Mouse (Mus musculus): ENCODE results near the gene Mroh8. TPM values are rescaled to one million over a fixed set of nuclear protein-coding genes. Genes with fewer than 3 reads are reported as not detected.

The Mroh8 gene
- polyA plus RNA-seq, 1 experiment, result 1.1 TPM

DNA sequence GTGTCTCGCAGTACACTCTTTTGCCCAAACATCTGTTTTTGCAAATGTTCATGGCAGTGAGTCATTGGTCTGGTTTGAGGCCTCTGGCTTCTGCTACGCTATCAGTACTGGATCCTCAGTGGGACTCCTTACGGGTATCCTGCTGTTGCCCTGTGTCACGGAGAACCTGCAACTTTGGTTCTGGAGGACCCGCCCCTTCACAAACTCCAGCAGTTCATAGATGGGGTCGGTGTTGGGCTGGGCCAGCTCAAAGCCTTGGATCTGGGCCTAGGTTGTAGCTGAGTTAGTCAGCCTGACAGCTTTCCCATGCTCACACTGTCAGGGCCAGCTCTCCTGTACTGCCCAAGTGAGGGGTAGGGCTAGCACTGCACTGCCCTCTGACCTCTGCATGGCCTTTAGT lies 20.7 kb upstream of the Mroh8 start:
- TF ChIP-seq POLR2A (IDR thresholded peaks at IDR 0.05; ENCODE audit: control insufficient read depth, extremely low read depth, insufficient read depth, low read length, poor library complexity) (no peak), CTCF (IDR thresholded peaks at IDR 0.05; ENCODE audit: borderline replicate concordance, control insufficient read depth, extremely low read depth, insufficient read depth, low read length, poor library complexity) (no peak)
- peaks cover 74% of the 10 kb centered on the region for H3K36me3 ChIP-seq (ENCODE audit: control insufficient read depth, insufficient read depth, low read length)
- no peak overlapping the region for H3K4me3 ChIP-seq (ENCODE audit: control insufficient read depth, insufficient read depth, low read length)
- no peak overlapping the region for H3K27ac ChIP-seq (ENCODE audit: control insufficient read depth, insufficient read depth, low read length)
- 96% methylated on average over 6 of the region's 6 CpGs for WGBS
- no peaks in the 10 kb centered on the region for H3K27me3 ChIP-seq (ENCODE audit: control insufficient read depth, insufficient read depth, low read length)
- no peaks in the 10 kb centered on the region for H3K4me1 ChIP-seq (replicated peaks; ENCODE audit: control insufficient read depth, insufficient read depth, low read length)
- no peak for DNase-seq

DNA sequence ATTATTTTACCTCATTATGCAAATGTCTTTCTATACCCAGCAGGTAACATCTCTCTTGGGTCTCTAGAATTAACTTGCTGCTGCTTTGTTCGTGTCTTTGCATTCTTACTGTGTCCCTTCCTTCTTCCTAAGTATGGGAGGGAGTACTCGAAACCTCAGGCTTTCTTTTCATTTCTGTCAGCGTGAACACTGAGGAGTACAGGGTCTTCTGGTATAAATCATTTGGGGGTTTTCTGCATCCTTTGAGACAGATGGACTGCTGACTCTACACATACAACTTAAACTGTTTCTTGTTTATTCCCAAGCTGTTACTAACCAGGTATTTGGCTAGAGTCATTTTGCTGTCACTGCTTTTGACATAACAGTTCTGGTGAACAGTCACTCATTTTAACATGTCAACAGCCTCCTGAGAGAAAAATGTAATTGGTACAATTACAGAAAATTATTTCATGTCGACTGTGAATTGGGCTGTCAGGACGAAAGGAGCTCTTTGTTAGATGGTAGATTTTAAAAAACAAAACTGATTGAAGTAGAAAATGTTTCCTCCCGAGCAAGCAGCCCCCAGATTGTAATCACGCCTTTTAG lies 16.8 kb upstream of the Mroh8 start:
- WGBS, result 93% methylated on average over 7 of the region's 7 CpGs
- no peak overlapping the region for H3K27ac ChIP-seq (ENCODE audit: control insufficient read depth, insufficient read depth, low read length)
- peaks cover 73% of the 10 kb centered on the region for H3K36me3 ChIP-seq (ENCODE audit: control insufficient read depth, insufficient read depth, low read length)
- no peak for TF ChIP-seq POLR2A (IDR thresholded peaks at IDR 0.05; ENCODE audit: control insufficient read depth, extremely low read depth, insufficient read depth, low read length, poor library complexity)
- TF ChIP-seq CTCF (IDR thresholded peaks at IDR 0.05; ENCODE audit: borderline replicate concordance, control insufficient read depth, extremely low read depth, insufficient read depth, low read length, poor library complexity), result no peak
- no peak overlapping the region for H3K4me3 ChIP-seq (ENCODE audit: control insufficient read depth, insufficient read depth, low read length)
- no peak for DNase-seq
- no peaks in the 10 kb centered on the region for H3K27me3 ChIP-seq (ENCODE audit: control insufficient read depth, insufficient read depth, low read length)
- no peaks in the 10 kb centered on the region for H3K4me1 ChIP-seq (replicated peaks; ENCODE audit: control insufficient read depth, insufficient read depth, low read length)

DNA sequence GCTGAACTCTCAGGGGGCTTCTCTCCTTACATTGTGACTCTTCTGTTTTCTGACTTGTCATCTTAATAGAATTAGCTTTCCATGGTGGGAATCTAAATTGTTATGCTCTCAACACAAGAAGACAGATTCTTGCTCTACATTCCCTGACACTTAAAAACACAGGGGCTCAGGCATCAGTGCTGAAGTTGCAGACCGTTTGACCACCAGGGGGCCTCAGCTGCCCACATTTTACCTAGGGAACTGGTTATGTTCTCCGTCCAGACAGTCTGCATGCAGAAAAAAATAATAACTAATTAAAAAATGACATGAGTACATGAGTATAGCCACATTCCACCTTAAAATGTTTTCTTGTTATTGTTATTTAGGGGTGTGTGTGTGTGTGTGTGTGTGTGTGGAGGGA lies 12.7 kb upstream of the Mroh8 start:
- H3K27ac ChIP-seq (ENCODE audit: control insufficient read depth, insufficient read depth, low read length), result no peak overlapping the region
- 29% methylated on average over 2 of the region's 2 CpGs for WGBS
- H3K36me3 ChIP-seq (ENCODE audit: control insufficient read depth, insufficient read depth, low read length), result peaks cover 53% of the 10 kb centered on the region
- H3K4me3 ChIP-seq (ENCODE audit: control insufficient read depth, insufficient read depth, low read length), result no peak overlapping the region
- H3K27me3 ChIP-seq (ENCODE audit: control insufficient read depth, insufficient read depth, low read length), result no peaks in the 10 kb centered on the region
- no peak for TF ChIP-seq POLR2A (IDR thresholded peaks at IDR 0.05; ENCODE audit: control insufficient read depth, extremely low read depth, insufficient read depth, low read length, poor library complexity)
- peak; percentile 46; the same call in 1 of the 2 replicates for TF ChIP-seq CTCF (IDR thresholded peaks at IDR 0.05; ENCODE audit: borderline replicate concordance, control insufficient read depth, extremely low read depth, insufficient read depth, low read length, poor library complexity)
- peak; percentile 63 for DNase-seq
- H3K4me1 ChIP-seq (replicated peaks; ENCODE audit: control insufficient read depth, insufficient read depth, low read length), result no peaks in the 10 kb centered on the region

DNA sequence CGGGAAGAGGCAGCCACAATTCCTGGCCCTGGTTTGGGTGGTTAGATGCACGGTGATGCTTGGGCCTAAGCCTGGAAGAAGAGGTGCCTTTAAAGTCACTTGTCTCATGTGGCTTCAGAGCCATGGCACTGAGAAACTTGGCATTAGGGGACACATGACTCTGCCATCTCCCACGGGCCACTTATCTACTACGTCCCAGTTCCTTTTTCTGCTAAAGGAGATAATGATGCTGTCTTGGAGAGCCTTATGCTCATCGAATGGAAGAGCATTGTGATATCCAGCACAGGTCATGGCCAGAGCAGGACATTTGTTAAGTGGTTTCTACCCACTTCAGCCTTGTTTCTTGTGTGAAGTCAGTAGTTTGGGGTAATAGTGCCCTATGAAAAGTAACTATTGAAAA lies 9.6 kb upstream of the Mroh8 start:
- Histone ChIP-seq H3K36me3 (ENCODE audit: control insufficient read depth, insufficient read depth, low read length) (peaks cover 44% of the 10 kb centered on the region), H3K4me3 (ENCODE audit: control insufficient read depth, insufficient read depth, low read length) (no peak overlapping the region), H3K27me3 (ENCODE audit: control insufficient read depth, insufficient read depth, low read length) (no peaks in the 10 kb centered on the region), H3K27ac (ENCODE audit: control insufficient read depth, insufficient read depth, low read length) (no peak overlapping the region), H3K4me1 (replicated peaks; ENCODE audit: control insufficient read depth, insufficient read depth, low read length) (no peaks in the 10 kb centered on the region)
- DNase-seq, result no peak
- 94% methylated on average over 5 of the region's 5 CpGs for WGBS
- TF ChIP-seq POLR2A (IDR thresholded peaks at IDR 0.05; ENCODE audit: control insufficient read depth, extremely low read depth, insufficient read depth, low read length, poor library complexity) (no peak), CTCF (IDR thresholded peaks at IDR 0.05; ENCODE audit: borderline replicate concordance, control insufficient read depth, extremely low read depth, insufficient read depth, low read length, poor library complexity) (no peak)

DNA sequence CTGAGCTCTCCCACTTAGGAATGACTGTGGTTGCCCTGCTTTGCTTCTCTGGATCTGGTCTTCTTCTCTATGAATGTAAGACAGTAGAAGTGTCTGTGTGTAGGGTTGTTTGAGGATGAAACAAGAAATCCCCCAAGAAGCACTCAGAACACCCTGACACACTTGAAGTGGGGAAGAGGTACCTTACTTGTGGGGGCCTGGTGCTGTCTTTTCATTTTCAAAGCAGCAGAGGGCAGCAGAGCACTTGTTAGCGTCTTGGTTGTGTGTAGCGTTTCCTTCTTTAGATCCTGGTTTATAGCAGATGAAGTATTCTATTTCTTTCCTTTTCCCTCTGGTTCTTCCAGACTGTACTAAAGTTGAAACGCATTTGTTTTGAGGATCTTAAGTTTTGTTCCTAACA lies 8.2 kb upstream of the Mroh8 start:
- Histone ChIP-seq H3K27me3 (ENCODE audit: control insufficient read depth, insufficient read depth, low read length) (no peaks in the 10 kb centered on the region), H3K4me1 (replicated peaks; ENCODE audit: control insufficient read depth, insufficient read depth, low read length) (no peaks in the 10 kb centered on the region), H3K36me3 (ENCODE audit: control insufficient read depth, insufficient read depth, low read length) (peaks cover 35% of the 10 kb centered on the region), H3K4me3 (ENCODE audit: control insufficient read depth, insufficient read depth, low read length) (no peak overlapping the region), H3K27ac (ENCODE audit: control insufficient read depth, insufficient read depth, low read length) (no peak overlapping the region)
- TF ChIP-seq CTCF (IDR thresholded peaks at IDR 0.05; ENCODE audit: borderline replicate concordance, control insufficient read depth, extremely low read depth, insufficient read depth, low read length, poor library complexity), result no peak
- TF ChIP-seq POLR2A (IDR thresholded peaks at IDR 0.05; ENCODE audit: control insufficient read depth, extremely low read depth, insufficient read depth, low read length, poor library complexity), result no peak
- 26% methylated on average over 3 of the region's 3 CpGs for WGBS
- peak; percentile 67 for DNase-seq

DNA sequence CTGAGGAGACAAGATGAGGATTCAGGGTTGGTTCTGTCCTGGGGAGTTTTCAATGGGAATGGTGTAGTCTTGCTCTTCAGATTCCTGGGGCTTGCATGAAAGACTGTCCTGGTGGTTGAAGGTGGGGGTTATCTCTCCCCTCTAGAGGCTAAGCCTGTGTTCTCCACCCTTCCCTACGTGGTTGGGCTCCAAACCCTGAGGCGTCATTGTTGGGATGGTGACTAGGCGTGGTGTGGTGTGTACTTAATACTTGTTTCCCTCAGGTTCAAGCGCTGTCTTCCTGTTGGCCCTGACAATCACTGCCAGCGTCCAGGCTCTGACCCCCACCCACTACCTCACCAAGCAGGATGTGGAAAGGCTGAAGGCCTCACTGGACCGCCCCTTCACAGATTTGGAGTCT lies 4.0 kb upstream of the Mroh8 start:
- no peak overlapping the region for H3K4me3 ChIP-seq (ENCODE audit: control insufficient read depth, insufficient read depth, low read length)
- H3K36me3 ChIP-seq (ENCODE audit: control insufficient read depth, insufficient read depth, low read length), result peaks cover 21% of the 10 kb centered on the region
- H3K27me3 ChIP-seq (ENCODE audit: control insufficient read depth, insufficient read depth, low read length), result no peaks in the 10 kb centered on the region
- H3K27ac ChIP-seq (ENCODE audit: control insufficient read depth, insufficient read depth, low read length), result no peak overlapping the region
- TF ChIP-seq POLR2A (IDR thresholded peaks at IDR 0.05; ENCODE audit: control insufficient read depth, extremely low read depth, insufficient read depth, low read length, poor library complexity) (no peak), CTCF (IDR thresholded peaks at IDR 0.05; ENCODE audit: borderline replicate concordance, control insufficient read depth, extremely low read depth, insufficient read depth, low read length, poor library complexity) (no peak)
- H3K4me1 ChIP-seq (replicated peaks; ENCODE audit: control insufficient read depth, insufficient read depth, low read length), result peaks cover 2% of the 10 kb centered on the region
- no peak for DNase-seq
- WGBS, result 93% methylated on average over 6 of the region's 6 CpGs
